In the genomic region with DNA sequence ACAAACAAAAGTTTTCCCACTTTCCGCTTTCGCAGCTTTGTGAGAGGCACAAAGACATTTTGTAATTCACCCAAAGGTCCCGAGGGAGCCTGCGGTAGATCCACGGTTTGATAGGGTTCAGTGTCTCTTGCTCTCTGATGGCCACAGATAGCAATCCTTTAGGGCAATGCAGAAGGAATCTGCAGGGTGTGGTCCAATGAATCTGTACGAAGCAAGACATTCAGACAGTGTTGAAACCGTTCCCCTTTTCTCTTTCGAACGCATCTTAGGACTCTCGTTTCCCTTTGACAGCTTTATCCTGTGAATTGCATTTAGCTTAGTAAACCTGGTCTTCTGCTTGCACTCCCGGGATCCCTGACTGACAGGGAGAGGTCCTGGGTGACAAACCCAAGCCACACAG, we compare ENCODE assay signal across 16 mouse cellular contexts.
"Had no signal": no experiment of that assay in that cellular context is flagged by ENCODE, and none has a peak within 500 bp of the region (broad histone marks: within the 10 kb centered on the region; RNA-seq: fewer than 3 reads in every experiment).

No protein-coding gene starts in this region.

- H3K4me1 ChIP-seq: intestine, embryonic 15.5 days; kidney, embryonic 15.5 days had no signal

- H3K9me3 ChIP-seq: intestine, embryonic 15.5 days; kidney, embryonic 15.5 days; limb, embryonic 15.5 days had no signal

- H3K4me2 ChIP-seq: intestine, embryonic 15.5 days; kidney, embryonic 15.5 days; limb, embryonic 15.5 days; liver, embryonic 11.5 days; lung, embryonic 14.5 days; midbrain, embryonic 11.5 days had no signal

- DNase-seq: kidney, adult 11 months; kidney, adult 8-10 months; kidney, postnatal 10 days; kidney, postnatal 36 days; liver, postnatal 0 days; lung, embryonic 14.5 days; thymus, postnatal 25 days had no signal

- H3K27ac ChIP-seq: intestine, embryonic 15.5 days; kidney, embryonic 15.5 days; limb, embryonic 15.5 days; liver, embryonic 14.5 days; macrophage; stomach, postnatal 0 days had no signal

- H3K36me3 ChIP-seq: intestine, embryonic 15.5 days; kidney, embryonic 15.5 days; limb, embryonic 15.5 days had no signal

- ATAC-seq: intestine, embryonic 15.5 days; liver, postnatal 0 days; lung, postnatal 0 days had no signal

- H3K9ac ChIP-seq: intestine, embryonic 15.5 days; kidney, embryonic 15.5 days; limb, embryonic 15.5 days; liver, embryonic 14.5 days; liver, postnatal 0 days; lung, embryonic 14.5 days had no signal

- H3K4me3 ChIP-seq: intestine, embryonic 15.5 days; kidney, embryonic 15.5 days; limb, embryonic 15.5 days had no signal

- H3K27me3 ChIP-seq: intestine, embryonic 15.5 days; limb, embryonic 15.5 days had no signal
